Mouse (Mus musculus): ENCODE measurements at regions not wholly inside any gene's neighbourhood (a gene's known extent, or its start where the extent isn't known, plus 50 kb on each side); places are given as distances from the start of the nearest gene placed in this dataset.

DNA sequence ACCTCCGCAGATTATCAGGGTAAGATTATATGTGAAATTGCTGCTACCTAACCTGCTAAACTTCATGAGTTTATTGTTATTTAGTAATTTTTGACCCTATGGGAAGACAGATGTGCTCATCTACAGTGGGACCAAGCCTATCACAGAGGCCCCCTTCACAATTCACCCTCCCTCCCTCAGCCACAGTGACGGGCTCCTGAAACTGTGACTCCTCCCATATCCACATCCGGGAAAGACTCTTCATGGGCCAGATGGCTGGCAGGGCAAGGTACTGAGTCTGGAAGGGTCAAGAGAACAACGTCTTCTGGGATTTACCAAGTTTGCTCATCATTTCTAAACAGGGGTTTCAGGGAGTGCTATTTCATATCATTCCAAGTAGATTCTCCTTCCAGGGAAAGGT is 84.1 kb upstream of the Irs2 start:
- DNase-seq (ENCODE audit: low read depth) = no peak

- no peak for DNase-seq (ENCODE audit: low read depth)
Measured at GRCm38 (mm10) chr8:11091675-11092345, 83.6 kb upstream of the Irs2 start.

DNA sequence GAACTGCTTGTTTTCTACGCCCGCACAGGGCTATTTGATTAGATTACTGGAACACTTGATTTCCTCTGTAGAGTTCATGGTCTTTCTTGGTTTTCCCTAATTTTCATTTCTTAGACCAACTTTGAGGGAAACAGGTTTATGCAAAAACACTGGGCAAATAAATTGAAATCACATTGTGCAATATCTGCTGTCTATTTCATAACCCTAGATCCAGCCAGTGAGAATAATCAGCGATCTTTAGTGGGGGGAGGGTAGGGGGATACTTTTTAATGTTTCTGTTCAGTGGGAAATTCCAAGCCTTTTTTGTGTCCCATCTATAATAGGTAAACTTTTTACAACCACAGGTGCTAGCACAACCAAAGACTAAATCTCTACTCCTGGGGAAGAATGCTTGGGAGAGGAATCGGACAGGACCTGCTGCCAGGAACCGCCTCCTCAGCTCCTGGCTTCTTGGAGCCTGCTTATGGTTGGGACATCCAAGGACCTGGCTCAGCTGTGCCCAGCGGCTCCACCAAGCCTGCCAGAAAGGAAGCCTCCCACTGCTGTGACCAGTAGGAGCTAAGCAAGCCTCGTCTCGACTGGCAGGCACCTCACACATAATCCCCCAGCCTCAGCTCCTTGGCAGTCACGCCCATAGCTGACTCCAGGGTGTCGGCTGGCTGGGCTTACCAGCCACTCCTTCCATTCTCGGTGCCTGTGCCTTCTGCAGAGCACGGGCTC is 80.8 kb upstream of the Irs2 start:
- no peak for DNase-seq (ENCODE audit: low read depth)

DNA sequence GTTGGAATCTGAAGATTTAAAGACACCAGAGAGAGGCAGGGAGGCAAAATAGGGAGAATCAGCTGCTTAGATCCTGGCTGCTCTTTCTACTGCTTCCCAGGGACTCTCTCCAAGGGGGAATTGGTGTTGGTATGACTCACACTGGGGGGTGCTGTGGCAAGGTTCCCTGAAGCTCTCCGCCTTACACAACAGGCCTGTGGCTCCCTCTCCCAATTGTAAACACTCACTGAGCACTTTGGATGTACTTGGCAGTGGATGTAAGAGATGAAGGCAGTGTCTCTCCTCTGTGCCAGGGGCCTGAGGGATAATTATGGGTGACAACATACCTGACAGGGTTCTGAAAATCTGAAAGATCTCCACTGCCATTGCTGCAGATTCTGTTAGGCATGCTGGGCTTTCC is 77.0 kb upstream of the Irs2 start:
- DNase-seq (ENCODE audit: low read depth) = no peak

DNA sequence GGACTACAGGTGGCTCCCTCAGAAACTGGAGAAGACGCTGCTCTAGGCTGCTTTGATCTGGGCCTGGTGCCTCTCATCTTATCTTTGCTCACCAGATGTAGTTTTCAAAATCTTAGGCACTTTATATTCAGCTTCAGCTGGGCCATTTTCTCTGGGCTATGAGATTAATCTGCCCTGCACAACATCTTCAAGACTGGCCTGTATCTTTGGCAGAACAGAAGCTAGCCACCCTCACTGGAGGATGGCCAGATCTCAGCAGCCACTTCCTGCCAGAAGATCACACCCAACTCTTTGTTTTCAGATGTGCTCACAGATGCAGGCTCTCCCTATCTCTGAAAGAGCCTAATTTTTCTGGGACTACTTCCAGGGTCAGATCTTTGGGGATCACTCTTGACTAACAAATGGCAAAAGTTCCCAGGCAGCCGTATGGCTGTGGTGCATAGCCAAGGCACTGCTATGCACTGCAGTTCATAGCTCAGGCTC is 75.8 kb upstream of the Irs2 start:
- DNase-seq (ENCODE audit: low read depth) = no peak

- no peak for DNase-seq (ENCODE audit: low read depth)
Measured at GRCm38 (mm10) chr8:11080813-11081212, 72.6 kb upstream of the Irs2 start.

DNA sequence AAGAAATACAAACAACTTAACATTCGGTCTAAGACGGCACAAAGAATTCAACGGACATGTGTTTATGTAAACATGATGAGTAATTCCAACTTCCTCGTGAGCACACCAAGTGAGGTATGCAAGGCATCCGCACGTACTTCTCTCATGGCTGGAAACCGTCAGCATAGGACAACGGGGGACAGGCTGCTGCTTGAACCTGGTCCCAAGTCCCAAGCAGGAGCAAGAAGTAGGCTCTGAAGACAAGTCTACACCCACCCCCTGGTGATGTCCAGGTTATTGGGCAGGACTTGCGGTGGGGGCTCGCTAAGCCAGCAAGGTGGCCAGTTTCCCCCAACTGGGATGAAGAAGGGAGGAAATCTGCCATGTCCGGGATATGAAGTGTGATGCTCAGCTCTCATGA is 71.5 kb upstream of the Irs2 start:
- DNase-seq (ENCODE audit: low read depth) = no peak

DNA sequence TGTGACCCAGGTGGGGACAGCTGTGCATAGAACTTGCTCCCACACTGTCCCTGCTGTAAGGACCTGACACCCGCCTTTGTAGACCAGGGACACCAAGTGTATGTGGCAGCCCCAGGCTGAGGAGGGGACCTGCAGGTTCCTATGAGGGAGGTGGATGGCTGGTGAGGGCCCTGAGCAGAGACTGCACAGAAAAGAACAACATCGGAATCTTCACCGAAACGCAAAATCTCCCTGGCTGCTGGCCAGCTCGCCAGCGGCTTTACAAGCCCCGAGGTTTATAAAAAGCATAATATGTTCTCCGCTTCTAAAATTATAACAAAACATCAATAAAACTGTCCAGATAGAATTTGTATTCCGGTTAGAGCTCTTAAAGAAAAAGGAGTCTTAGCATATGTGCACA is 68.9 kb upstream of the Irs2 start:
- no peak for DNase-seq (ENCODE audit: low read depth)

GRCm38 (mm10) chr8:11071162-11071561 is 62.9 kb upstream of the Irs2 start:
- no peak for DNase-seq (ENCODE audit: low read depth)

GRCm38 (mm10) chr8:11067450-11067849 is 59.2 kb upstream of the Irs2 start:
- no peak for DNase-seq (ENCODE audit: low read depth)

GRCm38 (mm10) chr8:11065990-11066389 is 57.7 kb upstream of the Irs2 start:
- no peak for DNase-seq (ENCODE audit: low read depth)

DNA sequence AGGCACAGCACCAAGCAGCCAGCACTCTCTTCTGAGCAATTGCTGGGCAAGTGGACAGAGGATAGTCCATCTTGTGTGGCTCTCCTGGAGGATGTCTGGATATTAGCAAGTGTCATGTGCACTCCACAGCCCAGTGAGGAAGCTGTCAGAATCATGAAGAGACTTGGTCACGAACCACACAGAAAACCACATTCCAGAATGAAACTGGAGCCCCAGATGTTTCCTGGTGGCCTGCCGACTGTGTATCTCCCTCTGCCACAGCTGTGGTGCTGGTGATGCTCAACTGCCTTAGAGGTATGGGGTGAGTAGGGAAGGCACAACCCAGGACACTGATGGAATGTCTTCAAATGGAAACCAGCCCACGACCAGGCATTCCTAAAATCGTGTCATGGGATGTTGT is 57.0 kb upstream of the Irs2 start:
- peak; percentile 8 for DNase-seq (ENCODE audit: low read depth)

DNA sequence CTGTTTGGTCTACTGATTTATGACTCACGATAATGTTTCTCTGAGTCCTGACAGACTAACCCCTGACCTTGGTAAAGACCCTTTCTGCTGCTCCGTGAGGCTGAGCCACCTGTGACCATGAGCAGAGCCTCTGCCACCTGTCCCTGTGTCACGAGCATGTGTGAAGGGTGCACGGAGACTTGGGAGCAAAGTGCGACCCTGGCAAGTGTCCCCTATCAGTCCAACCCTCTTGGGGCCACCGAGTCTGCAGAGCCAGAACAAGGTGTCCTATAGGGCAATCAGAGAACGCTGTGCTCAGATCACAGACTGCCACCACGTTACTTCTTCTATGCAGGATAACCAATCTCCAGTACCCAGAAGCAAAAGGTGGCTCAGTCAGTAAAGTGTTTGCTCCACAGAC is 54.8 kb upstream of the Irs2 start:
- DNase-seq (ENCODE audit: low read depth) = no peak

DNA sequence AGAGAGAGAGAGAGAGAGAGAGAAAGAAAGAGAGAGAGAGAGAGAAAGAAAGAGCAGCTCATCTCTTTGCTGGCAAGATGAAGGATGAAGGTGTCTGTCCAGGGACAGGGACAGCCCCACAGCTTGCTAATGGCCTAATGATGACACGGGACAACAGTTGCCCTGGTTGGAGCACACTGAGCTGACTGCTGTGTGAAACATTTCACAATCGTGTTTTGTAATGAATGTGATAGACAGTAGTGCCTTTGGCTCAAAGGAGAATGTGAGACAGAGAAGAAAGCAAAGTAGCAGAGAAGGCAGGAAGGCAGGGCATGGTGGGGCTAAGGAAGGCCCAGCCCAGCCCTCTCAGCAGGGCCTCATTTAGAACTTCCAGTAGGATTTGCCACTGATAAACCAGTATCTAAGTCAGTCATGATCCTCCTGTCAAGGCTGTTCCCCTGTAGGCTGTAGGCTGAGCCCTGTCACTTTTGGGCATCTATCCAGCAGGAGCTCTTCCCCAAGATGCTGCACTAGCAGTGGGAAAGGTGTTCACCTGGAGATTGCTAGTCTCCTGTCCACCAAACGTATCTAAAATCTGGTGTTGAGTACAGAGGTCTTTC is 54.2 kb upstream of the Irs2 start:
- DNase-seq (ENCODE audit: low read depth) = no peak

GRCm38 (mm10) chr8:11061711-11062110 is 53.5 kb upstream of the Irs2 start:
- no peak for DNase-seq (ENCODE audit: low read depth)

- DNase-seq (ENCODE audit: low read depth) = no peak
Measured at GRCm38 (mm10) chr8:11060604-11061003, 52.3 kb upstream of the Irs2 start.

DNA sequence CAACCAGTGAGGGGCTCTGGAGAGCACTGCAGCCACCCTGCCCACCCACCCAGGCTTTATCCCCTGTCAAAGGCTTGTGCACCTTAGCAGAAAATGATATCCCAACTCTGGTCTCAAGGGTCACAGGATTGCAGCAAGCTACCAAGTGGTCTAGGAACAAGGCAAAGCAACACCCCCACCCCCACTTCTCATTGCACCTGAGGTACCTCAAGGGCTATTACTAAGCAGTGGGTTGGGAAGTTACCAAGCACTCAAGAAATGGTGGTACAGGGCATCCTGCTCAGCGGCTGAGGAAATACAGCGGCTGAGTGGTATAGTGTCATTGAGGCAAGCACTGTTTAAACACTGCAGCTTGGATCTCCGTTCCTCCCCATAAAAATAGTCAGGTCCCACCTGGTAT is 50.1 kb upstream of the Irs2 start:
- DNase-seq (ENCODE audit: low read depth) = no peak
